Mouse (Mus musculus) hematopoietic stem cell, adult 5-6 weeks (primary cell): ENCODE data around the gene Zbtb42. TPM values are rescaled to one million over a fixed set of nuclear protein-coding genes. Genes with fewer than 3 reads are reported as not detected.

Experiments used
- ATAC-seq, 2 experiments: fragments of 125-278 bp in 1 of 2; replicated peaks in 1 of 2; 2 replicates each; pipeline ENCODE4 v1.8.0; 2016 to 2017; ENCODE audit warnings: inconsistent platforms in 2 of 2, mild to moderate bottlenecking in 2 of 2, moderate number of reproducible peaks in 2 of 2, low read depth in 1 of 2, moderate TSS enrichment in 1 of 2; ENCODE audit not compliant: low FRiP score in 2 of 2, poor library complexity in 2 of 2, severe bottlenecking in 2 of 2, insufficient read depth in 1 of 2, low TSS enrichment in 1 of 2
- total RNA-seq: library from RNA; stranded (forward); fragments of 172-1452, 232-1000 nt; gene quantifications from 2 replicates; pipeline ENCODE4 v1.2.3, GENCODE M21; 2017

Gene Zbtb42
- total RNA-seq, 1 experiment from 2014 or later: 2.5 TPM

DNA sequence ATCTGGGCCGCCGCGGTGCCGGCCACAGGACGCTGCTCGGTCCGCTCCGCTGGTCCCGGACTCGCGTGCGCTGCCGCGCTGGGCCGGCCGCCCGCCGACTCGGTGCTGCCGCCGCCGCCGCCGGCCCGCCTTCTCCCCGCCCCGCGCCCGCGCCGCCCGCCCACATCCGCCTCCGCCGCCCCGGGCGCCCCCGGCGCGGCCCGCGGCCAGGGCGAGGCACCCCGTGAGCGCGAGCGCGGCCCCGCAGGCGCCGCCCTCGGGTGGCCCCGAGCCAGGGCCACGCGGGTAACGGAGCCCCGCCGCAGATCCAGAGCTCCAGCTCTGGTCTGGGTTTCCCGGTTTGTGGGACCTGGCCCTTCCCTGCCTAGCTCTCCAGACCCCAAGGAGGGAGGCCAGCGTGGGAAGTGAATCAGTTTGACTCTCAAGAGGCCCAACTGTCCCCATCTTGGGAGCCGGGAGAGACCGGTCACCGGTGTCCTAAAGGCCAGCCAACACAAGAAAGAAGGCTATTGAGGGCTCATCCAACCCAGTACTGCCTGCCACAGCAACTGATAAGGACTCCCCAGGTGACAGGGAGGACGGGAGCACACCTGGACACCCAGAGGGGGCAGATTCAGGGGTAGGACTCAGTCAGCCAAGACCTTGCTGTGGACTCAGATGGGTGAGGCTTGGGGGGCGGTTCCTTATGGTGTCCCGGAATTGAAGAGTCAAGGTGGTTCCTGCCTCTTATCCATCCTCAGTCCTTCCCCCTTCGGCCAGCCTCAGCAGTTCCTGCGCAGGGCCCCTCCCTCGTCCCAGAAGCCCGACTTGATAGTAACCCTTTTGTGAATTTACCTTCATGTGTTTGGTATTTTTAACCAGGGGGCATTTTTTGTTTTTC, 4.3 kb upstream of the Zbtb42 start, which contains the start of gene Akt1:
Gene Akt1 (minus strand): TSS at position 753 of the 880 bp plus-strand sequence.
- ATAC-seq: peak; percentile 63 to 65

GRCm38 (mm10) chr12:112675245-112676035, 3.2 kb upstream of the Zbtb42 start:
- peak; percentile 49 to 60 for ATAC-seq

DNA sequence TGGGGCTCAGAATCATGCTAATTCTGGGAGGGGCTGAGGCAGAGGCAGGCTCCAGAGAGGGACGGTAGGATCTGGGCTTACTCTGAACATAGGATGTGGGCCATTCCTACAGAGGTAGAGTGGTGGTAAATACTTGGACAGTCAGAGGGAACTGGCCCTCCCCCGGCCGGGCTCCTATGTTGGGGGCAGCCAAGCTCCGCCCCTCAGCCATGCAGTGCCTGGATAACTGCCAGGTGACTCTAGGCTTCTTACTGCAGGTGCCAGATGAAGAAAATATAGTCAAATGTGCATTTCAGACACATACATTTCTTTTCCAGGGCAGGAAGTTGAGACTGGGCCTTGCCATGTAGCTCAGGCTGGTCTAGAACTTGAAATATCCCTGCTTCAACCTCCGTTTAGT, 1.6 kb upstream of the Zbtb42 start:
- no peak for ATAC-seq

GRCm38 (mm10) chr12:112677943-112678554, 579 bp upstream of the Zbtb42 start:
- ATAC-seq: no peak

DNA sequence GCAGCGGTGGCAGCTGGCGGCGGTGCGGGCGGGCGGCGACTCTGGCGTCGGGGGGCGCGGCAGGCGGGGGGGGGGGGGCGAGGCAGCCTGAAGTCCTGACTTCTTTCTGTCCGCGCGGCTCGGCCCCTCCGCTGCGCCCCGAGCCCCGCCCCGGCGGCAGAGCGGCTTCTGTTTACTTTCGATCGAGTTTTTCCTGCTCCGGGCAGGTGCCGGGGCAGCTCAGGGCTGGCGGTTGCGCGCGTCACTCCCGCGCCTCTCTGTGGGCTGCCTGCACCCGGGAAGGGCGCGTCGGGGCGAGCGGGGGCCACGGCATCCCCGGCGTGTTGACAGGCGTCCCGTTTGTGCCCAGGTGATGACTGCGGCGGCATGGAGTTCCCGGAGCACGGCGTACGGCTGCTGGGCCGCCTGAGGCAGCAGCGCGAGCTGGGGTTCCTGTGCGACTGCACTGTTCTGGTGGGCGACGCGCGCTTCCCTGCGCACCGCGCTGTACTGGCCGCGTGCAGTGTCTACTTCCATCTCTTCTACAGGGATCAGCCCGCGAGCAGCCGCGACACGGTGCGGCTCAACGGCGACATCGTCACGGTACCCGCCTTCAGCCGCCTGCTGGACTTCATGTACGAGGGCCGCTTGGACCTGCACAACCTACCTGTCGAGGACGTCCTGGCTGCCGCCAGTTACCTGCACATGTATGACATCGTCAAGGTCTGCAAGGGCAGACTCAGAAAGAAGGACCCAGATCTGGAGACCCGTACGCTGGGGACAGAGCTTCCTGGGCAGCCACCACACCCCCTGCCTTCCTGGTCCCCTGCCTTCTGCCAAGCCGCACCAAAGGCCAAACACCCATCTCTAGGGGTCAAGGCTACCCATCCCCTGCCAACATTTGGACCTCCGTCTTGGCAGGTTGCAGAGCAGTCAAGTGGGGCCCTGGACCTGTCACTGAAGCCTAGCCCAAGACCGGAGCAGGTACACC, 684 bp downstream of the Zbtb42 start:
- no peak for ATAC-seq

GRCm38 (mm10) chr12:112683351-112683750, 4.7 kb downstream of the Zbtb42 start:
- ATAC-seq: no peak

DNA sequence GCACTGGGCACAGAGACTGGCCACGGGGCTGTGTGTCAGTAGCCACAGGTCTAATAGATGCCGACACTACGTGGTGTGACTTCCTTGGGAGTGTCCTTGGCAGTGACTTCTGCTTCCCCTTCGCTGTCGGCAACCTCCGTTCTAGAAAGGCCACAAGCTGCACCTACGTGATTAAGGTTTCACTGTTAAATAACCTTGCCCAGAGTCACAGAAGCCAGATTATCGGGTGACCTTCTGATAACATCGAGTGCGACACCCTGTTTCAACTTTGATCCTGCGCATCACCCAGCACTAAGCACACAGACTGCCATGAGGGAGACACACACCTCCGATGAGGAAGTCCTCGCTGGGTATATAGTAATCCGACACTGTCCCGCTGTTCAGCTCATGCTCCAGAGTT, 9.8 kb downstream of the Zbtb42 start:
- peak; percentile 70 to 73 for ATAC-seq

DNA sequence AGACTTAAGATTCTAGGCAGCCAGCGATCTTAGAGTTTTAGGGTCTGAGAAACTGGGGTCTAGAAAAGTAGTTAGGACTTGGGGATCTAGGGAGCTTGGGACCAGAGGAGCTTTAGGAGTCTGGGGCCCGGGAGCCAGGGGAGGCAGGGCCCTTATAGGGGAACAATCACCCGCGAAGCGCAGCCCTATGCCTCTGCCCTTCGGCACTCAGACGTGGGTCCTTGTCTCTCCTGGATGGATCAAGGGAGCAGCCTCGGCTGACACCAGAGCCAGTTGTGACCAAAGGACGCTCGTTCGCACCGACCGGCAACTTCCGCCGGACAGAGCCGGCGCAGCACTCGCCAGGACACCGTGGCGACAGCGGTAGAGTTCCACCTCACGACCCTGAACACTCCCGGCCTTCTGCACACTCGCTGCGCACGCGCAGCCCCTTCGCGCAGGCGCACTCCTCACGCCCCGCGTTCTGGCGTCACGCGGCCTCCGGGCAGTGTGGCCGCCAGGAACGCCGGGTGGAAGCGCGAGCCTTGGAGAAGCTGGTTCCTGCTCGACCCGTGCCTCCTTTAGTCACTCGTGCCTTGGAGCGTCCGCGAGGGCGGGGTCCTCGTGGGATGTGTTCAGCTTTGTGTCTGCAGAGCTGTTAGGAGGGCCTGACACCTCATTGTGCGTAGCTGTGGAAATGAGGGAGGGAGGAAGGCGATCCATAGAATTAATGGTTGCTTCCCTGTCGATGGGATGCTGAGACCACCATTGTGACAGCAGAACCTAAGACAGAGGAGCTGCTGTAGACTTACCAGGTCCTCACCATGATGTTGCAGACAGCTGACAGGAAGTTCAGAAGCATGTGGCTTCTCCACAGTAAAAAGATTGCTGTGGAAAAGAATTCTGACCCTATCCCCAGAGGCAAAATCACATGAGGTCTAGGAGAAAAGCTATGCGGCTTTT, 14.8 kb downstream of the Zbtb42 start:
- peak; percentile 81 to 91 for ATAC-seq

DNA sequence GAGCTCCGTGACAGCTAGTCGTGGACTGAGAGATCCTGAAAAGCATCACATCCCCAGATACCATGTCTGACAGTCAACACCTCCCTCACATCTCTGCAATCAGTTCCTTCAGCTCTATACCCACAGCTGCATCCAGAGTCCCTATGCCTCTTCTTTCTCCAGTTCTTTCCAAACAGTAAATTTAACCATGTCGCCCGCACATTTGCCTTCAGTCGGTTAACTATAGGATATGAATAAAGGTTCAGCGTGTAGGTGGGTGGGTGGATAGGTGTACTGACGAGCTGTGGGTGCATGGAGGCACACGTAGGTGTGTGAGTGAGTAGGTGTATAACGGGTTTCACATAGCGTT, 15.5 kb downstream of the Zbtb42 start:
- no peak for ATAC-seq

GRCm38 (mm10) chr12:112696806-112697425, 18.3 kb downstream of the Zbtb42 start:
- no peak for ATAC-seq

DNA sequence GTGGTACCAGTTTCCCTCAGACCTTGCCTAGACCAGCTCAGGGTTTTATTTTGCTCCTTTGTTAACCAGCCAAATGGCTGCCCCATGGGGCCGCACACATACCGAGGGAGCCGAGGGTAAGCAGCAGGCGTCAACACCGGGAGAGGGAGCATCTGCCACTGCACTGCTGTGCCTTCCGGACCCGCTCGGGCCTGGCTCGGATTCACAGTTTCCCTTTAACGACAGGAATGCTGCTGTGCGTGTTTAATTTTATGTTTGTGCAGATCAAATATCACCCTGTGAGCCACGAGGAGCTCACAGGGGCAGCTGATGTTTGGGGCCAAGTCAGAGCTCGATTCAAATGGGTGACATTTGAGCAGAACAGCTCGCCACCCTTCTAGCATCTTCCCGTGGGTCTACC, 21.9 kb downstream of the Zbtb42 start:
- ATAC-seq: no peak

DNA sequence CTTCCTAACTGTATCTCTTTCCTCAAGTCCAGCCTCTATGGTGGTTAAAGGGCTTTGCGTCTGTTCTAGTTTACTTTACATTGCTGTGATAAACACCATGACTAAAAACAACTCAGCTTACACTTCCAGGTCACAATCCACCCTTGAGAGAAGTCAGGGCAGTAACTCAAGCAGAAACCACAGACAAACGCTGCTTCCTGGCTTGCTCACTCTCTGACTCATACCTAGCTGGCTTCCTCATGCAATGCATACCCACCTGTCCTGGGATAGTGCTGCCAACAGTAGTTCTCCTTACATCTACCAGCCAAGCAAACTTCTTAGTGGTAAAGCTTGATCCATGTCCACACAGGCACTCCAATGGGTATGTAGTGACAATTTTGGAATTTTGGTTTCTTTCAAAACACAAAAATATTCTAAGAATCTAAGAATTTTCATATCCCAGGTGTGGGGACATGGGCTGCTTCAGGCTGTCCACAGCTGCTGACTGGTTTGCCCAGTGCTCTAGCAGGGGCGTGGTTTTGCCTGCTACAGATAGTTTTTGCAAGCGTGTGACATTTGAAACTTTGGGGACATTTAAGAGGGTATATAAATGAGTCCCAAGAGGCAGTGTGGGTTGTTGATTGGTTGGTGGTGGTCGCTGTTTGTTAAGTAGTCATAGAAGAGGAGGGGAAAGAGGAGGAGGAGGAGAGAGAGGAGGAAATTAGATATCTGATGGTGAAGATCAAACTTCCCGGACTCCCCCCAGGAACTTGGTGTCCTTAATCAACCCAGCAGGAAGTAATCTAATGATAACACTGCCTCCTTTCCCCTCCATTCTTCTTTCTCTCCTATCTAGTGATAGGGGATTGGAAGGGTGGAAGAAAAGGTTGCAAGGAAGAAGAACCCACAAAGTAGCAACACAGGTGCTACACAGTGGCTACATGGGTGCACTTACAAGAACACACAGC, 24.0 kb downstream of the Zbtb42 start:
- 0 out of 4 replicates have a peak, but pooled peaks of 1 of the 2 experiments have one; percentile 20 for ATAC-seq

GRCm38 (mm10) chr12:112706704-112707572, 28.3 kb downstream of the Zbtb42 start:
- peak; percentile 90 to 94 for ATAC-seq

- ATAC-seq: no peak
These were observed 28.9 kb downstream of the Zbtb42 start for GRCm38 (mm10) chr12:112707573-112707869.
